Mouse (Mus musculus) gastrocnemius, postnatal 14 days (tissue): ENCODE data around the gene Commd8. TPM values are rescaled to one million over a fixed set of nuclear protein-coding genes. Genes with fewer than 3 reads are reported as not detected.

ENCODE experiments used
- DNase-seq: peaks from one replicate; pipeline ENCODE4 v3.0.0; 2021; ENCODE audit warnings: mixed read lengths
- intact Hi-C: fragments of 180-260 bp; cut with DNase I; formaldehyde crosslinking; loops from one replicate; pipeline ENCODE4 v1.15.1; 2025; ENCODE audit warnings: low total_unique reads
- long read RNA-seq, 2 experiments: library from polyadenylated mRNA; stranded (forward); transcript quantifications; one replicate each; pipeline ENCODE4 v2.0.0; 2021
- total RNA-seq, 2 experiments: library from RNA; stranded (reverse); gene quantifications; 2 replicates each; pipeline ENCODE4 v1.2.3; 2021

Gene Commd8
- 10 to 100 TPM; 26.9 to 29.6 TPM for total RNA-seq
- long read RNA-seq, experiment 1, transcript Commd8-201 (5 exons, 3,895 nt) = major isoform, 18 of 20 reads
- long read RNA-seq, experiment 1, partial matches to known transcripts = 0 of 20 reads
- long read RNA-seq, experiment 1, other reads (novel, unspliced or antisense) = 2 of 20 reads
- long read RNA-seq, experiment 2, transcript Commd8-201 (5 exons, 3,895 nt) = major isoform, 18 of 24 reads
- long read RNA-seq, experiment 2, partial matches to known transcripts = 0 of 24 reads
- long read RNA-seq, experiment 2, other reads (novel, unspliced or antisense) = 6 of 24 reads

DNA sequence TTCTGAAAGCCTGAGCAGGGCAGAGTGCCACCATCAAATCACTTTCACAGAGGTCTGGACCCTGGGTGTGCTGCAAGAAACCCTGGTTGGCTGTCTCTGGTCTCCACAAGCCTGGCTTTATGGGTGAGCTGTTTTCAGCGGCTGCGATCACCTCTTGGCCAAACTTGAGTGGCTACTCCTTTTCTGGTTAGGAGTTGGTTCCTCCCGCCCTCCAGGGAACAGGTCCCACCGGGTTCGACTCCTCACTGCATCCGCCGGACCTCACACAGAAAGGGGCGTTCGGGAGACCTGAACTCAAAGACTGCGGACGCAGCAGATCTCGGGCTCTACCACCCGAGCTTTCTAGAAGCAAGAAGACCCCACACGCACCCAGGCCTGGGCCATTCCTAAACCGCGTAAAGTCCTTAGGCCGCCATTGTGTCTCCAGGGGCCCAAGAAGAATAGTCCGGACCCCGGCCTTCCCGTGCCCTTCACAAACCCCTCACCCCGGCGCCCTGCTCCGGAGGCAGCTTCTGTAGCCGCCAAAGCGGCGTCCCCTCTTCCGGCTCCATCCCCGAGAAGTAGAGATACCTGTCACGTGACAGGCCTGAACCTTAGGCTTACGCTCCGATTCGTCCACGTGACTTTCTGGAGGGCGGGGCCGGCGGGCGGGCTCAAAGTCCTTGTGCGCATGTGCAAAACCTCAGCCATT is at the start of gene Commd8:
Gene Commd8 (minus strand): TSS at position 596 of the 691 bp plus-strand sequence.
- intact Hi-C loops = no loop called here
- DNase-seq = peak; percentile 93

DNA sequence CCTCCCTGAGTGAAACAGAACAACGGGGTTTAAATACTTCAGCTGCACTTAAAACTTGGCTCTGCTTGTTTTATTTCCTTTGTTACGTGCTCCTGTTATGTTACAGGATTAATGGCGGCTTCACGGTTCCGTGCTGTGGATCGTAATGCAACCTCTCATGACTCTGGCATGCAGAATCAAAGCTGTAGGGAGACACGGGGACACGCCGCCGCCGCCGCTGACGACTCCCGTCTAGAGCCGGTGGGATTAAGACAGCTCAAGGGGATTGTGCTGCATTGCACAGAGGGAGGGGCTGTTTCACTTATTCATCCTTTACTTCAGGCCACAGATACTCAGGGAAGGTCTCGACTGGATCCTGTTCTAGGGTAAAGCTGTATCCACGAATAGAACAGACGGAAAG is 43.8 kb upstream of the Commd8 start:
- intact Hi-C loops = no loop called here

DNA sequence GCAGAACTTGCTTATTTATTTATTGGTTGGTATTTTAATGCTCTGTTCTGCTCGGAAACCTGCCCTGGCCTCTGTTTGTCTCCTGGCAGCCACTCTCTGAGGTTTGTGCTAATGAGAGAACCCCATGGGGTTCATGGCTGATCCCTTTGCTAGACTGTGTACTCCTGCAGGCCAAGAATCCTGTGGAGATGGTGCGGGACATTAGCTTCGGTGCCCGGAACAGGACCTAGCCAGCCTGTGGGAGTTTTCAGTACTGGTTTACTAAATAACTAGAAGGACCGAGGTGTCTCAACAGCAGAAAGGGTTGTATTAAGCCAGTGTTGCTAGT is 42.8 kb upstream of the Commd8 start:
- intact Hi-C loops = no loop called here
- no peak for DNase-seq

More for the DNA sequence above, 43.8 kb upstream of the Commd8 start:
- no peak for DNase-seq

DNA sequence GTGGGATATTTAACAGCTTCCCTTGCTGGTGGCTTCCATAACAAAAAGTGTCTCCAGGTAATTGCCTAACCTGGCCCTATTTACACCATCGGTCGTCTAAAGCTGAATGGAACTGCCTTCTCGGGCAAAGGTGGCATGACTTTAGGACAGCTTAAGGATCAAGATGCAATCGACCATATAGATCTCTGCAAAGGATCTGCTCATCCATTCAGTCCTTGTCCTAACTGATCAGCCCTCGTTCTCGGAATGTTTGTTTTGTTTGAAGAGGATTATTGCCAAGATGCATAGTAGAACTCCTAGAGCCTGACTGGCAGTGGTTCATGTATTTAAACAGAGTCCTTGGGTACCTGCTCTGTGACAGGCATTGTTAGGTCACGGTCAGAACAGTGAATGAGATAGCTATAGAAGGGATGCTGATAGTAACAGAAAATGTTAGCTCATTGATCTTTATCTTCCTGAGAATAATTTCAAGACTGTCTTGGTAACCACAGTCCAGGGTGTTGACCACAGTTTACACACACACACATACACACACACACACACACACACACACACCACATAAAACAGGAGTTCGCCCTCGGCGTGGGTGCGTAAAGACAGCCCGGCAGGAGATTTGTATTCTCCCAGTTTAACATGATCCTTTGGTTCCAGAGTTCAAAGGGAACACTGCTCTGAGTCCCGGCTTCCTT is 42.3 kb upstream of the Commd8 start:
- intact Hi-C loops = no loop called here
- DNase-seq = no peak

DNA sequence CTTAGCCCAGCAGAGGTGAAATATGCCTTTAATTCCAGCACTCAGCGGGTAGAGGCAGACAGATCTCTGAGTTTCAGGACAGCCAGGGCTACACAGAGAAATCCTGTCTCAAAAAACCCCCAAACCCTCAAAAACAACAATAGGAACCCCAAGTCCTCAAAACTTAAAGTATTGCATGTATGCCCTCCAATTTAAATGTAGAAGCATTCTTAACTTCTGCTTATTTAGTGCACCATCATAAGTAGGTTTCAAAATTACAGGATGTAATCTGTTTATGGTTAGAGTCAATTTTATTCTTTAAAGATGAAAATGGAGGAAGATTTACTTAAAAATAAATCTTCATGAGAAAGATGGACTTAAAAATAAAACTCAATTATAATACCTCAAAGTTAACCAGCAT is 40.5 kb upstream of the Commd8 start:
- DNase-seq = no peak
- intact Hi-C loops = no loop called here

DNA sequence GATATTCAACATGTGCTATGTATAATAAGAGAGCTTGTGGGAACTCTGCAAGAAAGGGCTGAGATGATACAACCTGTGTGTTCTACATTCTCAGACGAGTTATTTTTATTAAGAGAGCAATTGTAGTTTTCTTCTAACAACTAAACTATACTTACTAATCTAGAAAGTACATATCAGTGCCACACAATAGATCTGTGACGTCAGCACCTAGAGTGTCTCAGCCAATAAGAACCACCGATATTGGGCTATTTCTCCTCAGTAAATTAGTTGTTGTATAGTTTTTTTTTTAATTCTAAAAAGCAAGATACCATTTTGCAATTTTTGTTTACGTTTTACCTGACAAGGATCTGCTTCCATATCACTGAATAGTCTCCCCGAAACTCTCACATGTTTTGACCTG is 37.3 kb upstream of the Commd8 start:
- no peak for DNase-seq
- intact Hi-C loops = no loop called here

DNA sequence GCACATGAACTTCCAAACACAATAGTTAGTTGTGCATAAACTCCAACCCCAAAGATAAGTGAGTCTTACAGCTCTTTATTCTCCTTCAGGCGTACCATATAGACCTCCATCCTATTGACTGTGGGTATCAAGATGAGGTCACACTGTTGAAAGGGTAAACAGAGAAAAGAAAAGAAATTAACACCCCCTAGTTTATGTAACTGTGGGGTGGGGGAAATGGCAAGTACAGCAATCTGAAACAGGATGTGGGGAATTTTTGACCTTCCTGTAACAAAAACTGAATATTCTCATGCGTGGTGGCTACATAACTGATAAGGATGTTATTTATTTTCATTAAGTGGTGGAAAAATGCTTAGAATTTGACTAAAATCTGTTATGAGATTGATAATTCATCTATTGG is 36.5 kb upstream of the Commd8 start:
- intact Hi-C loops = no loop called here
- DNase-seq = no peak

DNA sequence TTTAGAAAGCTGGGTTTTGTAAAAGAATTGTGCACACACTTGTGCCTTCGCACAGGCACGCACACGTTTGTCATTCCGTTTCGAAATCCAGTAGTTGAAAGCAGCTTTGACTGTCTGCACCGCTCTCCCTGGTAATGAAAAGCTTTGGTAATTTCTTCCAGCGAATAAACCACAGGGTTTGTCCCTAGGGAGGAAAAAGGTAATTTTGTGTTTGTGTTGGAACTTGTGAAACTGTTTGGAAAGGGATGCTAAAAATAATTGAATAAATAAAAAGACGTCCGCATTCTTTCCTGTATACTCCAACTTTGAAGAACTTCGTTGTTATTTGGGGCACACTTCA is 35.7 kb upstream of the Commd8 start:
- intact Hi-C loops = no loop called here
- DNase-seq = no peak

DNA sequence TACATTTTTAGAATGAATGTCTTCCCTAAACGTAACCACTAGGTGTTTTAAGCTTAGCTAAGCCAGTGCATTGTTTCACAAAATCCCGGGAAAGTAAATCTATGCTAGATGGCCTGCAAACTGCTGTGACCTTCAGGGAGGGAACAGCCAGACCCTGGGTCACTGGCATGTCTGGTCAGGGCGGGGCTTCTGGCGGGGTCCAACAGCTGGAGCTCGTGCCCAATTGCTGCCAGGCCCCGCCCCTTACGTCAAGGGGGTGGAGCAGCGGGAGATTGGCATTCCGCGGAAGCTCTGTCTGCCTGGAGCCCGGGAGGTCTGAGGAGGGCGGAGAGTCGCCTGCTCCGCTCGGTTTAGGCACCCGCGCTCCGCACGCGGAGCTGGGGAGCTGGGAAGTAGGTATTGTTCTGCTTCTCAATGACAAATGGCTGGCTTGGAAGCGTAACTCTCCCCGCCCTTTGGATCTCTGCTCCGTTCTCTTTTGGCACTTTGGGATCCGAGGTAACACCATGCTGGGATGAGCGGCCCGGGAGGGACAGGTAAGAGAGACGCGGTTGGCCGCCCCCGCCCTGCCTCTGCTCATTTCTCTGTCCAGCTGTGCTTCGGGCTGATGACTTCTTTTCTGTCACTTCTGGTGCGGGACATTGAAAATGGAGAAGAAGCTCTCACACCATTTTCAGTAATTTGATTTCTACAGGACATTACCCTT is 35.2 kb upstream of the Commd8 start:
- intact Hi-C loops = no loop called here
- DNase-seq = peak; percentile 92

DNA sequence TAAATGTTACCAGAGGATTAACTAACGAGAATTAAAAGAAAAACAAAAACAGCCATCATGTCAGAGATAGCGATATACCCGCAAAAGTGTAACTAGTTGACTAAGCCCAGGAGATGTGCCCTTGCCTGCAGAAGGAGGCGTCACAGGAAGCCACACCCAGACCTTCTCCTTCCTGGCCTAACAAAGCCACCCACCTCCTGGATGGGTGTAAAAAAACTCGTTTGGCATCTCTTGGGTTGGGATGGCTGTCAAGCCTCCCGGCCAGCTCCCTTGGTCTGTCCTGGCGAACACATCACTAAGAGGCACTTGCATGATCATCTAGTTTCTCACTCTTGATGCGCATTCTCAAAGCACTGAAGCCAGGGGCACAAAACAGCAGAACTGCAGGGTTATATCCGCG is 34.0 kb upstream of the Commd8 start:
- DNase-seq = no peak
- intact Hi-C loops = no loop called here

DNA sequence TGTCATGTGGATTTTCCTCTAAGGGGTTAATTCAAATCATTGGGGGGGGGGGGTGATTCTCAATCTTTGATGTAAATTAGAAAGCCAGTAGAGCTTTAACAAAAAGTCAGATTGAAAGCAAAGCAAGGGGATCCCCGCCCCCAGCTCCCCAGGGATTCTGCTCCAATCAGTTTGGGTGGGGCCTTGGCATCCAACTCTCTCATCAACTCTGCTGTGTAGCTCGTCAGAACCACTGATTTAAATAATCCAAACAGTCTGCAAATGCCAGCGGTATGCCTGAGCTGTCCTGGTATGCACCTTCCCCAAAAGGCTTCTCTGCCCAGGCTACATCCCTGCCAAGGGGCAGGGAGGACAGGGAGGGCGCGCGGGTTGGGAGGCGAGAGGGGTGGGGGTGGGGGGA is 33.6 kb upstream of the Commd8 start:
- DNase-seq = peak; percentile 29
- intact Hi-C loops = no loop called here

DNA sequence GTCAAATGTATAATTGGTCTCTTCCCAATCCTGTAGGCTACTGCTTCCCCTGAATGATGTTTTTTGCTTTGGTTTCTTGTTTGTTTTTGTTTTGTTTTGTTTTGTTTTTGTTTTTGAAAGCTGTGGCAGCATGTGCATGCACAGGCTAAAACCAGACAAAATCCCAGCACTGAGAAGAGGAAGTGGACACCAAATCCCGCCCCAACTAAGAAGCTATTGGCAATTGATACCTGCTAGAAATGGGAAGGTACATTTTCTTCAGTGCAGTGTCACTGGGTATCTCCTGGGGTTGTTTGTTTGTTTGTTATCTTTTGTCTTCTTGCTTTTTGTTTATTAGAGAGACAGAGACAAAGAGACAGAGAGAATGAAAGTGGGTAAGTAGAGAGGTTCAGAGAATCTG is 27.5 kb upstream of the Commd8 start:
- intact Hi-C loops = no loop called here
- no peak for DNase-seq

DNA sequence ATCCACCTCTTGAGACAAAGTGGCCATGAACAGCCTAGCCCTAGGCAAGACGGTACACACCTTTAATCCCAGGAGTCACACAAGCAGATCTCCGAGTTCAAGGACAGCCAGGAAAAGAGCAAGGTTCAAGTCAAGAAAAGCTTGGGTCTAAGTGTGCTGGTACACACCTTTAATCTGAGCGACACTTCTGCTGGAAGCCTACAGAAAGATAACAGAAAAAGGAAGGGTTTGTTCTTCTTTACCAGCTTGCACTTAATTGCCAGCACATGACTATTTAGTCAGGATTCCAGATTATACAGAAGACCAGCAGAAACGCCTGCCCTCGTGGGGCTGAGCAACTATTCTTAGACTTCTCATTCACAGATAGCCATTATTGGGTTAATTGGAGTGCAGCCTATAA is 23.9 kb upstream of the Commd8 start:
- intact Hi-C loops = no loop called here
- no peak for DNase-seq

DNA sequence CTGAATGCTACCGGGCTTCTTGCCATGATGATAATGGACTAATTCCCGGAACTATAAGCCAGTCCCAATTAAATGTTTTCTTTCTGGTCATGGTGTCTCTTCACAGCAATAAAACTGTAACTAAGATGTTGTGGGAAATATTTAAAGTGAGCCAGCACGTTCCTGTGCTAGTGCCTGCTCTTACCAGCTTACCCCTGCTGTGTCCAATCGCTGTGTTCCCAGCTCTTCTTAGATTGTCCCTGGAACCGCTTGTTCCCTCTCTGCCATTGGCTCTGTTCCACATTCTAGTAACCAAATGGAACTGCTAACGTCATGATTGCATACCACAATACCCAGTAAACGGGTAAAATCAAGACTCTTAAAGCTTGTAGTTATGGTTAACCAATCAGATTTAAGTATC is 23.2 kb upstream of the Commd8 start:
- intact Hi-C loops = no loop called here

DNA sequence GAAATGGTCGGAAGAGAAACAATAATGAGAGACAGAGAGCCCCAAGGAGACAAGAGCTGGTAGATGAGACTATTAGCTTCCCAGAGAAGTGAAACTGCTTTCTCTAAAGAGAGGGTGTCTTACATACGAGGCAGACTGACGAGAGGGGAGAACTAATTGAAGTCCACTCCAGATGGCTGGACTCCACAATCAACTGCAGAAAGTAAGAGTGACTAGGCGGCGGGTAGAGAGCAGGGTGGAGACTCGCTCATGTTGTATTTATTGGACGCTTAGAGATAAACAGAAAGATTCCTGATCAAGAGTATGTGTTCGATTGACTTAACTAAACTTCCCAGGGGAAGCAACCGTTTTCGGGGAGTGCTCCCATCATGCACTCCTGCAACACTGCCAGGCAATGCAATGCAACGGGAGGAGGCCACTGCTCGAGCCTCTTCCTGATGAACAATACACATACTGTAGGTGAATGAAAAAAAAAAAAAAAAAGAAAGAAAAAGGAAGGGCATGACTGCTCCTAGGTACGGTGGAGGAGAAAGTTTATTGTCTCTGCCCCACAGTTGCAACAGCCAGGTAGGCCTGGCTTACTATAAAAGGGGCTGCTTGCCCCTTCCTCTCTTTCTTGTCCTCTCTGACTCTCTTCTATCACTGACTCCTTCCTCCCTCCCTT is 16.6 kb upstream of the Commd8 start:
- DNase-seq = no peak
- intact Hi-C loops = no loop called here

More for the DNA sequence above, 23.2 kb upstream of the Commd8 start:
- DNase-seq = no peak

DNA sequence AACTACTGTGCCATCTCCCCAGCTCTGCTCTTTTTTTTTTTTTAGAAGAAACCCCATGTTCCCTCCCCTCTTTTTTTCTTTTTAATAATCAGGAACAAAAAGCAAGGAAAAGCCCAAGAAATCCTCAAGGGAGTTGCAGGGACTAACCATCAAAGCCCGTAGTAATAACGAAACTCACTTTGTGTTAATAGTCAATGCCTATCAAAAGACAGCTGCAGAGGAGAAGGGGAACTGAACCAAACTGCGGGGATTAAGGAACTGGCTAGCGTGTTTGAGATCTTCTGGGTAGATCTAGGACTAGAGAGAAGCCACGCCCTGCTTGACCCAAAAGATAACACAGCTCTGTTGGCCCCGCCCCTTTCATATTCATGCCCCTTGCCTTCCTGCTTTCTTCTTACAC is 15.9 kb upstream of the Commd8 start:
- intact Hi-C loops = no loop called here
- DNase-seq = no peak

DNA sequence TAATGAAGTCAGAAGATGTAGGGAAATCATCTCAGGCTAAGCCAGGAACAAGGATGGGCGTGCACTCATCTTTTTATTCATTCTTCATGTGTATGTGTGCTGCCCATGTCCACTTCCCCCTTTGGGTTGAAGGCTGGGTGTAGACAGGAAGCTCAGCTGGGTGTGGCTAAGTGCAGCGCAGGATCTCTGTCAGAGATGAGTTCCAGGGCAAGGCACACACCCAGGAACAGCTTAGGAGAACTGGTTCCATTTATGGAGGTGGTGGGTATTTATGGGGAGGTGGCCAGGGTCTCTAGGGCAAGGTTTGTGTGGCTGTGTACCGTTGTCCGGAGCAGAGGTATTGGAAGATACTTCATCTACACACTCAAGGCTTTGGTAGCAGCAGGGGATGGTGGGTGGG is 14.8 kb upstream of the Commd8 start:
- DNase-seq = no peak
- intact Hi-C loops = no loop called here

DNA sequence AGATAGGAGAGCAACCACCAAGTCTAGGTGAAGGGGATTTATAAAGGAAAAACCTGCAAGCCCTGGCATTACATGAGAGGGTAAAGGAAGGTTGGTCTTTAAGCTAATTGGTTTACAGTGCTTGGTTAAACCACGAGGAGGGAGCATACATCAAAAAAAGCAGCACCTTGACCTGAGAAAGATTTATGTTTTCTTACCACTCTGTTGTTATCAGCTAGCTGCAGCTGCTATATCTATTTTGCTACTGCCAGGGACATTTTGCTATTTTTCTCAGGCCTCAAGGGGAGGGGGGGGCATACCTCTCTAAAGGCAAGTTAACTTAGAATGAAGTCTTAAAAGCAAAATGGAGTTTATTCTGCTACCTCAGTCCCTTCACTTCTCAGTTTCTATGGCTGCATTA is 13.2 kb upstream of the Commd8 start:
- no peak for DNase-seq
- intact Hi-C loops = no loop called here

DNA sequence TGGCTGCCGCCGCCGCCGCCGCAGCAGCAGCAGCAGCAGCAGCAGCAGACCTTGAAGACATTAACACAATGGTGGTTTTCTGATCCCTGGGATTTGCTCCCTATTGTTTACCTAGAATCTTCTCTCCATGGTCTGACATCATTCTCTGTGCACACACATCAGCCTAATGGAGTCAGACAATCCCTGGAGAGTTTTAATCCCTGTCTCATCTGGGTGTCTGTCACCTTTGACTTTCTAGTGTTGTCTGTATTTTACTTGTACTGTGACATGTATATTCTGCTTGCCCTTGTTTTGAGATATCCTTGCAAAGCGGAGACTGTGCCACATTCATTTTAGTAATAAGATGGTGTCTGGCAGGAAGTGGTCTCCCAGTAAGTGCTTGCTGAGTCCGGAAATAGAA is 7.5 kb upstream of the Commd8 start:
- no peak for DNase-seq
- intact Hi-C loops = no loop called here

DNA sequence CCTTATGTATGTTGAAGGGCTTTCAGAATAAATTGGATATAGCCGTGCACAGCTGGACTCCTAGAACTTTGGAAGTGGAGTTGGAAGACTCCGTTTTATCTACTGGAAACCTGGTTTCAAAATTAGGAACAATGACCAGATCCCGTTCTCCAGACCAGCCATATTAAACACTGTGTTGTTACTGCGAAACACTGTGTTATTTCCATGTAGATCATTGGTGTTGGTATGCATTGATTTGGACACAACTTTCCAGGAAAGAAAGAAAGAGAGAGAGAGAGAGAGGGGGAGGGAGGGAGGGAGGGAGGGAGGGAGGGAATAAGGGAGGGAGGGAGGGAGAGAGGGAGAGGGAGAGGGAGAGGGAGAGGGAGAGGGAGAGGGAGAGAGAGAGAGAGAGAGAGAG is 7.1 kb upstream of the Commd8 start:
- DNase-seq = no peak
- intact Hi-C loops = no loop called here
